In the genomic region with DNA sequence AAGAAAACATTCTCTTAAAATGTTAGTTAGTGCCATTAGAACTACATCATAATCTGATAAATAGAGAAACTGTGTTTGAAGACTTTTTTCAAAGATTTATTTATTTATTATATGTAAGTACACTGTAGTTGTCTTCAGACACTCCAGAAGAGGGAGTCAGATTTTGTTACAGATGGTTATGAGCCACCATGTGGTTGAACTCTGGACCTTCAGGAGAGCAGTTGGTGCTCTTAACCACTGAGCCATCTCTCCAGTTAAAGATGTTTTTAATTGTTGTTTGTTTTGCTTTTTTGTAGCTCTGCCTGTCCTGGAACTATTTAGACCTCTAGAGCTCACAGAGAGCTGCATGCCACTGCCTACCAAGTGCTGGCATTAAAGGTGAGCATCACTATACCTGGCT, we compare ENCODE assay signal across 30 mouse cellular contexts. TPM values are rescaled to one million over a fixed set of nuclear protein-coding genes. Genes with fewer than 3 reads are reported as not detected.
DNase-seq lines count a peak whose midpoint lies in the region; ATAC-seq and TF ChIP-seq lines count a peak whose summit lies in the region.
"Had no signal": no experiment of that assay in that cellular context is flagged by ENCODE, and none has a peak within 500 bp of the region (broad histone marks: within the 10 kb centered on the region; RNA-seq: fewer than 3 reads in every experiment).

No protein-coding gene starts in this region.

- no peak overlapping the region for H3K9ac ChIP-seq in intestine, postnatal 0 days (ENCODE audit: low read depth, low read length)
- H3K9ac ChIP-seq in intestine, embryonic 16.5 days (ENCODE audit: low read depth, low read length): no peak overlapping the region
- H3K9ac ChIP-seq in midbrain, postnatal 0 days (replicated peaks; ENCODE audit: low read length, poor library complexity, severe bottlenecking): no peak overlapping the region
- H3K9ac ChIP-seq: embryonic facial prominence, embryonic 13.5 days; embryonic facial prominence, embryonic 15.5 days; forebrain, embryonic 12.5 days had no signal

- 0 out of 2 replicates have a peak, but pooled peaks have one; percentile 19 for TF ChIP-seq CTCF in intestine, postnatal 0 days (IDR thresholded peaks at IDR 0.05; ENCODE audit: low read depth)
- peak; percentile 19 for TF ChIP-seq CTCF in layer of hippocampus, adult 2 months (conservative IDR thresholded peaks at IDR 0.05)
- peak; percentile 21 for TF ChIP-seq CTCF in midbrain, postnatal 0 days (IDR thresholded peaks at IDR 0.05)

- no peak overlapping the region for H3K27ac ChIP-seq in intestine, postnatal 0 days (ENCODE audit: low read depth, low read length)
- H3K27ac ChIP-seq in intestine, embryonic 16.5 days (ENCODE audit: low read length): no peak overlapping the region
- H3K27ac ChIP-seq in layer of hippocampus, adult 2 months: no peak overlapping the region
- no peak overlapping the region for H3K27ac ChIP-seq in midbrain, postnatal 0 days (ENCODE audit: low read depth, low read length)
- no peak overlapping the region for H3K27ac ChIP-seq in midbrain, embryonic 10.5 days (replicated peaks)
- H3K27ac ChIP-seq: embryonic facial prominence, embryonic 13.5 days; embryonic facial prominence, embryonic 15.5 days; forebrain, embryonic 10.5 days; forebrain, embryonic 12.5 days had no signal

- no peaks in the 10 kb centered on the region for H3K9me3 ChIP-seq in intestine, postnatal 0 days (ENCODE audit: control insufficient read depth)
- no peaks in the 10 kb centered on the region for H3K9me3 ChIP-seq in intestine, embryonic 16.5 days (ENCODE audit: control insufficient read depth, low read length)
- no peaks in the 10 kb centered on the region for H3K9me3 ChIP-seq in midbrain, postnatal 0 days (ENCODE audit: low read length)
- H3K9me3 ChIP-seq in midbrain, embryonic 10.5 days (replicated peaks): no peaks in the 10 kb centered on the region
- H3K9me3 ChIP-seq: embryonic facial prominence, embryonic 13.5 days; embryonic facial prominence, embryonic 15.5 days; forebrain, embryonic 10.5 days; forebrain, embryonic 12.5 days had no signal

- ATAC-seq in intestine, postnatal 0 days: no peak
- ATAC-seq in intestine, embryonic 16.5 days: no peak
- no peak for ATAC-seq in midbrain, postnatal 0 days (ENCODE audit: low FRiP score)
- ATAC-seq: activated CD4-positive, CD25-positive, alpha-beta regulatory T cell, adult 4 months; forebrain, embryonic 14.5 days; forebrain, embryonic 16.5 days; Patski had no signal

- peaks cover 77% of the 10 kb centered on the region for H3K36me3 ChIP-seq in intestine, postnatal 0 days (ENCODE audit: control insufficient read depth, insufficient read depth)
- peaks cover 24% of the 10 kb centered on the region for H3K36me3 ChIP-seq in intestine, embryonic 16.5 days (ENCODE audit: control insufficient read depth, insufficient read depth, low read length)
- H3K36me3 ChIP-seq in midbrain, postnatal 0 days (ENCODE audit: insufficient read depth, low read length): peaks cover 57% of the 10 kb centered on the region
- H3K36me3 ChIP-seq in midbrain, embryonic 10.5 days: peaks cover 78% of the 10 kb centered on the region

- H3K4me3 ChIP-seq in intestine, postnatal 0 days (ENCODE audit: low read depth, low read length): no peak overlapping the region
- no peak overlapping the region for H3K4me3 ChIP-seq in intestine, embryonic 16.5 days (ENCODE audit: low read length)
- H3K4me3 ChIP-seq in layer of hippocampus, adult 2 months: no peak overlapping the region
- no peak overlapping the region for H3K4me3 ChIP-seq in midbrain, postnatal 0 days (ENCODE audit: low read depth, low read length)
- no peak overlapping the region for H3K4me3 ChIP-seq in midbrain, embryonic 10.5 days
- H3K4me3 ChIP-seq: embryonic facial prominence, embryonic 13.5 days; embryonic facial prominence, embryonic 15.5 days; erythroblast, embryonic 14.5 days; forebrain, embryonic 10.5 days; forebrain, embryonic 12.5 days had no signal

- no peak overlapping the region for H3K4me2 ChIP-seq in intestine, postnatal 0 days (replicated peaks; ENCODE audit: low read depth)
- no peak overlapping the region for H3K4me2 ChIP-seq in intestine, embryonic 16.5 days (ENCODE audit: low read depth, low read length)
- H3K4me2 ChIP-seq in midbrain, postnatal 0 days (ENCODE audit: low read depth, low read length, poor library complexity, severe bottlenecking): no peak overlapping the region
- H3K4me2 ChIP-seq: embryonic facial prominence, embryonic 13.5 days; embryonic facial prominence, embryonic 15.5 days; forebrain, embryonic 12.5 days had no signal

- H3K4me1 ChIP-seq in intestine, postnatal 0 days (replicated peaks; ENCODE audit: control insufficient read depth, insufficient read depth, low read length): no peaks in the 10 kb centered on the region
- H3K4me1 ChIP-seq in intestine, embryonic 16.5 days (ENCODE audit: control insufficient read depth, insufficient read depth, low read length): no peaks in the 10 kb centered on the region
- H3K4me1 ChIP-seq in midbrain, postnatal 0 days (ENCODE audit: insufficient read depth, low read length): no peaks in the 10 kb centered on the region
- no peaks in the 10 kb centered on the region for H3K4me1 ChIP-seq in midbrain, embryonic 10.5 days
- H3K4me1 ChIP-seq: embryonic facial prominence, embryonic 13.5 days; embryonic facial prominence, embryonic 15.5 days; forebrain, embryonic 10.5 days; forebrain, embryonic 12.5 days had no signal

- no peak for DNase-seq in layer of hippocampus, adult 2 months (ENCODE audit: low spot score in 2 of 2)
- DNase-seq in layer of hippocampus, postnatal 14 days (ENCODE audit: low spot score in 2 of 2): no peak
- DNase-seq in midbrain, postnatal 0 days (ENCODE audit: low spot score): no peak
- no peak for DNase-seq in midbrain, embryonic 10.5 days (ENCODE audit: low spot score)
- no peak for DNase-seq in cerebellum, adult 9-10 months
- DNase-seq: adrenal gland, adult 8-10 months; adrenal gland, postnatal 14 days; adrenal gland, postnatal 36 days; cerebellum, adult 11-12 months; cerebellum, adult 2 months; cerebellum, adult 9-11 months; cerebellum, postnatal 14 days; cerebellum, postnatal 36 days; embryo, embryonic 11 days had no signal

- no peaks in the 10 kb centered on the region for H3K27me3 ChIP-seq in intestine, postnatal 0 days (replicated peaks; ENCODE audit: control insufficient read depth, insufficient read depth, low read length)
- no peaks in the 10 kb centered on the region for H3K27me3 ChIP-seq in intestine, embryonic 16.5 days (replicated peaks; ENCODE audit: control insufficient read depth, insufficient read depth, low read length)
- H3K27me3 ChIP-seq in midbrain, postnatal 0 days (ENCODE audit: insufficient read depth, low read length): no peaks in the 10 kb centered on the region
- no peaks in the 10 kb centered on the region for H3K27me3 ChIP-seq in midbrain, embryonic 10.5 days (ENCODE audit: low read depth, poor library complexity, severe bottlenecking)
- H3K27me3 ChIP-seq: embryonic facial prominence, embryonic 13.5 days; embryonic facial prominence, embryonic 15.5 days; forebrain, embryonic 12.5 days; Patski had no signal

RNA-seq across cellular contexts. Expression of gene Gm17545, which starts 1.0 kb away (rescaled TPM):
- polyA plus RNA-seq in intestine, postnatal 0 days (2015; fragmentation: Nextera tagmentation; extraction: Ambion mirVana): not detected in 2 replicates
- polyA plus RNA-seq in intestine, embryonic 16.5 days (2015; fragmentation: Nextera tagmentation; extraction: Ambion mirVana): not detected in 2 replicates
- total RNA-seq in layer of hippocampus, adult 2 months (2021): not detected
- total RNA-seq in layer of hippocampus, postnatal 14 days (2021): not detected
- not detected in 2 replicates for total RNA-seq in midbrain, postnatal 0 days (2014; rRNA removed)
- polyA plus RNA-seq in midbrain, postnatal 0 days (2015; fragmentation: Nextera tagmentation; extraction: Ambion mirVana): not detected in 2 replicates
- polyA plus RNA-seq in midbrain, embryonic 10.5 days (2016; fragmentation: Nextera tagmentation; extraction: Ambion mirVana): not detected in 2 replicates
- total RNA-seq: adrenal gland, adult 18-20 months; adrenal gland, adult 8-10 months; adrenal gland, postnatal 14 days; adrenal gland, postnatal 36 days; common myeloid progenitor, adult 5-6 weeks; ES-E14 had no signal
- polyA plus RNA-seq: activated CD4-positive, CD25-positive, alpha-beta regulatory T cell, adult 4 months; C2C12; cerebellum, adult 2 months; embryonic facial prominence, embryonic 11.5 days; embryonic facial prominence, embryonic 13.5 days; embryonic facial prominence, embryonic 15.5 days; erythroblast, embryonic 14.5 days; forebrain, embryonic 10.5 days; forebrain, embryonic 12.5 days; forebrain, embryonic 14.5 days; forebrain, embryonic 16.5 days; Patski had no signal

RNA-seq across cellular contexts. Expression of gene Rp9, which starts 14.5 kb away (rescaled TPM):
- polyA plus RNA-seq in intestine, postnatal 0 days (2015; fragmentation: Nextera tagmentation; extraction: Ambion mirVana): 94.5 and 95.2 TPM in 2 replicates
- 58.3 and 58.4 TPM in 2 replicates for polyA plus RNA-seq in intestine, embryonic 16.5 days (2015; fragmentation: Nextera tagmentation; extraction: Ambion mirVana)
- total RNA-seq in layer of hippocampus, adult 2 months (2021): 10 to 100 TPM; 34.3 to 34.5 TPM
- total RNA-seq in layer of hippocampus, postnatal 14 days (2021): 10 to 100 TPM; 37.2 to 37.4 TPM
- 59.4 and 60.4 TPM in 2 replicates for total RNA-seq in midbrain, postnatal 0 days (2014; rRNA removed)
- polyA plus RNA-seq in midbrain, postnatal 0 days (2015; fragmentation: Nextera tagmentation; extraction: Ambion mirVana): 75.8 and 81.7 TPM in 2 replicates
- 42.9 and 46.5 TPM in 2 replicates for polyA plus RNA-seq in midbrain, embryonic 10.5 days (2016; fragmentation: Nextera tagmentation; extraction: Ambion mirVana)

RNA-seq across cellular contexts. Expression of gene Bbs9, which starts 20.5 kb away (rescaled TPM):
- polyA plus RNA-seq in intestine, postnatal 0 days (2015; fragmentation: Nextera tagmentation; extraction: Ambion mirVana): 4.9 and 5.8 TPM in 2 replicates
- 11.8 and 12.6 TPM in 2 replicates for polyA plus RNA-seq in intestine, embryonic 16.5 days (2015; fragmentation: Nextera tagmentation; extraction: Ambion mirVana)
- 10 to 100 TPM; 21.0 to 26.6 TPM for total RNA-seq in layer of hippocampus, adult 2 months (2021)
- 10 to 100 TPM; 21.3 to 23.0 TPM for total RNA-seq in layer of hippocampus, postnatal 14 days (2021)
- total RNA-seq in midbrain, postnatal 0 days (2014; rRNA removed): 38.2 and 40.0 TPM in 2 replicates
- 19.7 and 22.6 TPM in 2 replicates for polyA plus RNA-seq in midbrain, postnatal 0 days (2015; fragmentation: Nextera tagmentation; extraction: Ambion mirVana)
- 12.5 and 13.2 TPM in 2 replicates for polyA plus RNA-seq in midbrain, embryonic 10.5 days (2016; fragmentation: Nextera tagmentation; extraction: Ambion mirVana)
- polyA plus RNA-seq: erythroblast, embryonic 14.5 days had no signal

RNA-seq across cellular contexts. Expression of gene 9530077C05Rik, which starts 43.7 kb away (rescaled TPM):
- 1.8 and 2.0 TPM in 2 replicates for polyA plus RNA-seq in intestine, postnatal 0 days (2015; fragmentation: Nextera tagmentation; extraction: Ambion mirVana)
- 3.0 and 3.4 TPM in 2 replicates for polyA plus RNA-seq in intestine, embryonic 16.5 days (2015; fragmentation: Nextera tagmentation; extraction: Ambion mirVana)
- total RNA-seq in layer of hippocampus, adult 2 months (2021): 1 to 10 TPM; 7.6 to 9.6 TPM
- total RNA-seq in layer of hippocampus, postnatal 14 days (2021): 1 to 10 TPM; 7.1 to 7.2 TPM
- 18.7 and 21.5 TPM in 2 replicates for total RNA-seq in midbrain, postnatal 0 days (2014; rRNA removed)
- 19.3 and 20.2 TPM in 2 replicates for polyA plus RNA-seq in midbrain, postnatal 0 days (2015; fragmentation: Nextera tagmentation; extraction: Ambion mirVana)
- polyA plus RNA-seq in midbrain, embryonic 10.5 days (2016; fragmentation: Nextera tagmentation; extraction: Ambion mirVana): 9.5 and 10.4 TPM in 2 replicates
